Mouse (Mus musculus): ENCODE measurements around the gene Kdelc2.

DNA sequence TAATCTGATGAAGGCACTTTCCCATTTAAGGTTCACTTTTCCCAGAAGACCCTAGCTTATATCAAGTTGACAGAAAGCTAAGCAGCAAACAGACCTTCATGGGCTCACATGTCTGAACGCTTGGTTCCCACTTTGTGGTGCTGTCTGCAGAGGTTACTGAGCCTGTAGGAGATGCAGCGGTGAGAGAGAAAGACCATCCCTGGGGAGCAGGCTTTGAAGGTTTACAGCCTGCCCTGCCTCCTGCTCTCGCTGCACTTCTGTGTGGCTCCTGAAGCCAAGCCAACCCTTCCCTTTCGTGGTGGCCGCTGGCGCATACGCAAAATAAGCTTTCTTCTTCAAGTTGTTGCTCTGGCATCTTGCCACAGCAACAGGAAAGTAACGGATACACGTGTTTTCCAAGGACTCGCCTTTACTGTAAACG, 18.5 kb downstream of the Kdelc2 start, which contains the start of gene 4930550C14Rik:
- no peak for TF ChIP-seq POLR2A (IDR thresholded peaks at IDR 0.05; ENCODE audit: control insufficient read depth, low read depth, low read length)
- no peak for TF ChIP-seq CTCF (IDR thresholded peaks at IDR 0.05; ENCODE audit: control insufficient read depth, insufficient read depth, insufficient replicate concordance, low read depth, low read length)
